Mouse (Mus musculus) frontal cortex, postnatal 14 days (tissue): ENCODE measurements around the gene Tecr.
A peak's percentile ranks its signal among the peaks of the same experiment; 100 is the strongest.
"Not testable (repeated sequence)": the region's sequence is repeated elsewhere in the genome, so short reads cannot be mapped to it uniquely, and the experiment has no call there.

Source experiments
- DNase-seq, 2 experiments: peaks; one replicate each; pipeline ENCODE4 v3.0.0; 2022; ENCODE audit warnings: low spot score in 2 of 2

Tecr gene

DNA sequence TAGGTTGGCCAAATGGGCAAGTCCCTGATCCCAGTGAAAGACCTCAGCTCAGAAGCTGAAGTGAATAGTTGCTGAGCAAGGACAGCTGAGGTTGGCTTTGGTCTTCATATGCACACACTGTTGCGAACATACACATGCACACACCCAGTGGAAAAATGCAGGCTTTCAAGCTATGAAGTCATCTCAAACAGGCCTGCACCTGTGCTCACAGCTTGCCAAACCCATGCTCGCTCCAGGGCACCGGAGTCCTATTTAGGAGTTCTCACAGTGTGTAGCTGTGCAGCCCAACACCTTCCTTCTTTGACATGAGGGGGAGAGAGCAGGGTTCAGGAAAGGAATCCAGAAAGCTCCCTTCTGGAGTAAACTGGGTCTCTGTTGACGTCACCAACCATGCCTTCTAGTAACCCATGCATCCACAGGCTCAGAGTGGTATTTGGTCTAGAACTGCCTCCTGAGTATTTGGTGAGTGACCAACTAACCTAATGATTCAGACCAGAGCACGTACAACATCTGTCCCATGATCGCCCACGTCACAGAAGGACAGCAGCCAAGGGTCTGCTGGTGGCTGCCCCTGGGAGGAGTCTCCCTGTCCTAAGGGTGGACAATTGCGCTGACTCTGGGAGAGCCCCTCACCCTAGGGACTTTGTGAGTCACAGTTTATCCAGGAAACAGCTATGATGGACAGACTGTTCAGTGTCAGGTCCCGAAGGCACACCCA is 12.0 kb upstream of the Tecr start:
- no peak for DNase-seq

- no peak for DNase-seq
Measured at GRCm38 (mm10) chr8:83618566-83618965, 10.8 kb upstream of the Tecr start.

DNA sequence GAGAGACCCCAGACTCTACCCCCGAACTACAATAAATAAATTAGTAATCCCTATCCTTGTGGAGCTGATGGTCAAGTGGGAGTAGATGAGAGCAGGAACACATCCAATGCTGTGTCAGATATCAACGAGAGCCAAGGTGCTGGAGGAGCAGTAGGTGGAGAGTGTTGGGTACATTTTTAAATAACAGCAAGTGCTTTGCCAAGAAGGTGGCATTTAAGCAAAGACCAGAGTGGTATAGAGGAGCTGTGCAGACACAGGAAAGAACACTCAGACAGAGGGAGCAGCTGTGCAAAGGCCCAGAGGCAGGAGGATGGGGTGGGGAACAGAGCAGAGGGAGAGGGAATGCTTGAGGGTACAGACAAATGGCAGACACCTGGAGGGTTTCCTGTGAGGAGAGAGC is 9.3 kb upstream of the Tecr start:
- DNase-seq: no peak

DNA sequence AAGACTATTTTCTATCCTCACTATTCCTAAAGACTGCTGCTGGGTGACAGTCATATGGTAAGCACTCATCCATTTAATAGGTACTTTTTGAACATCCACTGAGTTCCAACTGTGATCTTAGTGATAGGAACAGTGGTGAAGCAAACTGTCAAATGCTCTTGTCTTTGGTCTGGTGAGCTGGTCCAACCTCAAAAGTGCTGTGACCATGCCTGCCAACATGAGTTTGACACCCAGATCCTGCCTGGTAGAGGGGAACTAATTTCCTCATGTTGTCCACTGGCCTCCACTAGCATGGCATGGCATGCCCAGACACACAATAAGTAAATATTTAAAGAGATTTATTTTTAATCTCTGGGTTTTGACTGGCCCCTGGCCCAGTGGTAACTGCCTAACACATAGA is 8.9 kb upstream of the Tecr start:
- DNase-seq: no peak

DNA sequence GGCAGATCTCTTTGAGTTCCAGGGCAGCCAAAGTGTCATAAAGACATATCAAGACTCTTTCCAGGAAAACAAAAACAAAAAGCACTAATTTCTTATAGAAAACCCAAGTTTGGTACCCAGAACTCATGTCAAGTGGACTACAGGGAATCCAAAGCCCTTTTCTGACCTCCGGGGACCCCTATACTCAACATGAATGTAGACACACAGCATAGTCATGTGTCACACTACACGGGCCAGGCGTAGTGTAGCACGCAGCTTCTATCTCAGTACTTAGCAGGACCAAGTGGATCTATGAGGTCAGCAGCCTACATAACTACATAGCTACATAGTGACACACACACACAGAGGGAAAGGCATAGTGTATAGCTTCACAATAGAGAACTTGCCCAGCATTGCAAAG is 5.9 kb upstream of the Tecr start:
- DNase-seq: no peak

DNA sequence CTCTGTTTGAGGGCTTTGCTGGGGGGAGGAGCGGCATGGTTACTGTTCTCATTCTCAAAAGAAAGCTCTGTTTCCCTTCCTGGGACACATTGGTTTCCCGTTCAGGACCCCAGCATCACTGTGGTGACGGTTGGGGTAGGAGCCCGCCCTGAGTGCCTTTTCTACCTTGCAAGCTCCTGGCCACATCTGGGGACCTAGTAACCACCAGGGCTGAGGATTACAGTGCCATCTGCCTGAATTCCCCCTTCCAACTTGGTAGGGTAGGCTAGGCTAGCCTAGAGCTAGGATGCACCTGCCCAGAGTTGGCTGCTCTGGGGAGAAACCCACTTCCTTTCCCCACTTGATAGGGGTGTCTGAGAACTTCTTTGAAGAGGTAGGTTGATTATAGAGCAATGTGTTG is 4.2 kb upstream of the Tecr start:
- DNase-seq: no peak

GRCm38 (mm10) chr8:83609547-83610180 is 1.9 kb upstream of the Tecr start:
- no peak for DNase-seq

- no peak for DNase-seq
Measured at GRCm38 (mm10) chr8:83609086-83609485, 1.3 kb upstream of the Tecr start.

- DNase-seq: peak in 1 of 2 experiments; percentile 80
Measured at GRCm38 (mm10) chr8:83608398-83608829, 643 bp upstream of the Tecr start.

GRCm38 (mm10) chr8:83602650-83603029 is 5.1 kb downstream of the Tecr start:
- no peak for DNase-seq

DNA sequence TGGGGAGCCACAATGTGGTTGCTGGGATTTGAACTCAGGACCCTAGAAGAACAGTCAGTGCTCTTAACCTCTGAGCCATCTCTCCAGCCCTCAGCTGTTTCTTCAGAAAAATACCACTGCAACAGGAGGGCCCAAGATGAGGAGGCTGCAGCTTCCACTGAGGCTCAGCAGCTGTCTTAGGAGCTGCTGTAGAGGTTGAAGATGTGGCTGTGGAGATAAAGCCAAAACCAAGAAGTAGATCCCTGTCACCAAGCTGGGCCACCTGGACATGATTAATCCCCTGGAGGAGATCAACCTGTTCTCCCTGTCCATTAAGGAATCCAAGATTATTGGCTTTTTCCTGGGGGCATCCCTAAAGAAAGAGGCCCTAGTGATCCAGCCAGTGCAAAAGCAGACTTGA is 8.0 kb downstream of the Tecr start:
- no peak for DNase-seq

DNA sequence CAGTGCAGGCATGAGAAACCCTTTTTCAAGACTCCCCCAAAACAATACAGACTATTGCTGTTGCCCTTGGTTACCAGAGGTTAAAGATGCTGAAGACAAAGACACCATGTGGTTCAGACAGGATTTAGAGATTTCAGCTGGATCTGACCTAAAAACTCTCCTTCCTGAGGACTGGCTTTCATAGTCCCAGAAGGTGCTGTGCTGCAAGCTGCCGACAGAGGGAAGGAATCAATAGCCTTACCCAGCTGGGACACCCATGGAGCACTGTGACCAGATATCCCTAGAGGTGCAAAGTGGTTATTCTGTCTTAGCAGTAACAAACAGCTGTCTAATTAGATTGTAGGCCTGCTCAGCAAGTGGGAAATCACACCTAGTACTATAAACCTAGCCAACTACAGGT is 9.6 kb downstream of the Tecr start:
- DNase-seq: no peak

- DNase-seq: no peak
Measured at GRCm38 (mm10) chr8:83596369-83596768, 11.4 kb downstream of the Tecr start.

DNA sequence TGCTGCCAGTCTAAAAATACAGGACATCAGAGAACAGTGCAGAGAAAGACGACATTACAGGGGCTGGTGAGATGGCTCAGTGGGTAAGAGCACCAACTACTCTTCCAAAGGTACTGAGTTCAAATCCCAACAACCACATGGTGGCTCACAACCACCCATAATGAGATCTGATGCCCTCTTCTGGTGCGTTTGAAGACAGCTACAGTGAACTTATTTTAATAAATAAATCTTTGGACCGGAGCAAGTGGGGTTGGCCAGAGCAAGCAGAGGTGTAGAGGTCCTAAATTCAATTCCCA is 12.8 kb downstream of the Tecr start:
- DNase-seq: not testable (repeated sequence)

- DNase-seq: peak; percentile 96 to 97
Measured at GRCm38 (mm10) chr8:83594167-83595049, 13.4 kb downstream of the Tecr start.

- no peak for DNase-seq
Measured at GRCm38 (mm10) chr8:83593325-83594166, 14.2 kb downstream of the Tecr start.

- DNase-seq: no peak
Measured at GRCm38 (mm10) chr8:83592682-83593081, 15.1 kb downstream of the Tecr start.

- DNase-seq: no peak
Measured at GRCm38 (mm10) chr8:83590488-83591023, 17.2 kb downstream of the Tecr start.

DNA sequence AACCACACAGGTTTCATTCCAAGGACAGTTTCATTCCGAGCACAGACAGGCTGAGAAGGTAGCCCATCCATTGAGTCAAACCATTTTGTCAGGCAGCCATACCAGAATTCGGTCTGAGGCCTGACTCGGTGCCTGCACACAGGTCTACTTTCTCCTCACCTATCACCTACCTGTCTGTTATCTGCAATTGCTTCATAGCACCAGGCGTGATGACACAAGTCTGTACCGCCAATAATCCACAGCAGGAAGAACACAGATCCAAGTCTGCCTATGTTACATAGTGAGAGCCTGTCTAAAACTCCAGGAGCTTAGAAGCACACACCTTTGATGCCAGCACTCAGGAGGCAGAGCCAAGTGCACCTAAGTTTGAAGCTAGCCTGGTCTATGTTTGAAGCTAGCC is 18.9 kb downstream of the Tecr start:
- DNase-seq: no peak

GRCm38 (mm10) chr8:83587644-83588043 is 20.1 kb downstream of the Tecr start:
- DNase-seq: no peak

GRCm38 (mm10) chr8:83585333-83585732 is 22.4 kb downstream of the Tecr start:
- DNase-seq: no peak

GRCm38 (mm10) chr8:83584771-83585170 is 23.0 kb downstream of the Tecr start:
- DNase-seq: no peak
